Mouse (Mus musculus) hindbrain, embryonic 14.5 days (tissue): ENCODE results near the gene Ceacam19. TPM values are rescaled to one million over a fixed set of nuclear protein-coding genes. Genes with fewer than 3 reads are reported as not detected.

Experiments used
- ATAC-seq: fragments of 200-750 bp; cut with Nextera tagmentation; 2 replicates; pipeline ENCODE4 v1.8.0; 2017; ENCODE audit warnings: moderate number of reproducible peaks, mild to moderate bottlenecking, moderate TSS enrichment, moderate library complexity; ENCODE audit not compliant: low FRiP score
- DNase-seq: peaks from one replicate; pipeline ENCODE4 v3.0.0-alpha.2; 2015; ENCODE audit warnings: low spot score
- H3K27ac ChIP-seq: fragments of 300-500 bp; sonication (generic); 2 replicates; pipeline ENCODE4 v1.5.1; 2014; ENCODE audit warnings: mild to moderate bottlenecking, moderate library complexity
- H3K27me3 ChIP-seq: fragments of 300-500 bp; sonication (generic); 2 replicates; pipeline ENCODE4 v1.6.1; 2014; ENCODE audit warnings: mild to moderate bottlenecking, low read length, mixed read lengths; ENCODE audit not compliant: control insufficient read depth, insufficient read depth
- H3K36me3 ChIP-seq: fragments of 300-500 bp; sonication (generic); replicated peaks from 2 replicates; pipeline ENCODE4 v1.6.1; 2014; ENCODE audit not compliant: control insufficient read depth, insufficient read depth
- H3K4me1 ChIP-seq: fragments of 300-500 bp; sonication (generic); replicated peaks from 2 replicates; pipeline ENCODE4 v1.6.1; 2014; ENCODE audit warnings: antibody characterized with exemption, low read length, mixed read lengths; ENCODE audit not compliant: control insufficient read depth, insufficient read depth
- H3K4me2 ChIP-seq: fragments of 300-500 bp; sonication (generic); replicated peaks from 2 replicates; pipeline ENCODE4 v1.6.1; 2014; ENCODE audit warnings: mild to moderate bottlenecking, moderate library complexity
- H3K4me3 ChIP-seq: fragments of 300-500 bp; sonication (generic); replicated peaks from 2 replicates; pipeline ENCODE4 v1.5.1; 2014; ENCODE audit warnings: mild to moderate bottlenecking, low read length
- H3K9ac ChIP-seq: fragments of 300-500 bp; sonication (generic); 2 replicates; pipeline ENCODE4 v1.6.1; 2014
- H3K9me3 ChIP-seq: fragments of 300-500 bp; sonication (generic); 2 replicates; pipeline ENCODE4 v1.6.1; 2016; ENCODE audit warnings: low read length; ENCODE audit not compliant: control insufficient read depth
- WGBS: fragments of 180-500 bp; shearing (Covaris S2); extraction: QIAGEN DNeasy Blood & Tissue Kit; methylation state at CpG from one replicate; pipeline ENCODE4 v1.1.7; 2014; 5-methylcytosine and 5-hydroxymethylcytosine counted together
- polyA plus RNA-seq: library from polyadenylated mRNA; unstranded; fragments of >200 nt; fragmentation: Nextera tagmentation; extraction: Ambion mirVana; gene quantifications from 2 replicates; pipeline ENCODE4 v1.2.1, GENCODE M21; 2014

Gene Ceacam19
- polyA plus RNA-seq, 1 experiment from 2014 or later, result not detected

DNA sequence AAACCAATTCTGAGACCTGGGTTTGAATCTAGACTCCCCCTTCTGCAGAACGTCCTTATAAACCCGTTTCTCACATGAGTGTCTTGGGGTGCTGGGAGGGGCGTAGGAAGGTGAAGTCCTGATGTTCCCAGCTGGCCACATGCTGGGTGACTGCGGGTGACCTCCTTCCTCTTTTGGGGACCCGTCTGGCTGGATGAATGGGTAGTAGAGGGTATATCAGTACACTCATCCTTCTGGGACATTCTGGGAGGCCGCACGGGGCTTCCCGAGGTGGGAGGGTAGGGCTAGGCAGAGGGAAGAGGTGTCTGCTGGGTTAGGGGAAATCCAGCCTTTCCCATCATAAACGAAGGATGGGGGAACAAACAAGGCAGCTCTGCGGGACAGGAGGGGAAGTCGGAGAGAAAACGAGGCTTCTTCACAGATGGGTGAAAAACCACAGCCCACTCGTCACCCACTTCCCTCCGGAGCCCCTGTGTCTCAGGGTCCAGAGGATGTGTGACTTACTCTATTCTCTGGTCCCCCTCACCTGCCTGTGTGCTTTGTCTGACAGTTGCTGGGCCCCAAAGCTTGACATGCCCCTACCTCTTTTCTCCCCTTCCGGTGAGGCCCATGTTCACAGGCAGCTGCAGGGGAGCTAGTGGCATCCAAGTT, 43.1 kb downstream of the Ceacam19 start:
- Histone ChIP-seq H3K9ac (no peak overlapping the region), H3K9me3 (no peaks in the 10 kb centered on the region), H3K4me1 (no peaks in the 10 kb centered on the region), H3K36me3 (no peaks in the 10 kb centered on the region), H3K4me3 (no peak overlapping the region), H3K27me3 (peaks cover 34% of the 10 kb centered on the region), H3K27ac (no peak overlapping the region), H3K4me2 (no peak overlapping the region)
- DNase-seq, result no peak
- ATAC-seq, result no peak
- WGBS, result 66% methylated on average over 15 of the region's 15 CpGs

DNA sequence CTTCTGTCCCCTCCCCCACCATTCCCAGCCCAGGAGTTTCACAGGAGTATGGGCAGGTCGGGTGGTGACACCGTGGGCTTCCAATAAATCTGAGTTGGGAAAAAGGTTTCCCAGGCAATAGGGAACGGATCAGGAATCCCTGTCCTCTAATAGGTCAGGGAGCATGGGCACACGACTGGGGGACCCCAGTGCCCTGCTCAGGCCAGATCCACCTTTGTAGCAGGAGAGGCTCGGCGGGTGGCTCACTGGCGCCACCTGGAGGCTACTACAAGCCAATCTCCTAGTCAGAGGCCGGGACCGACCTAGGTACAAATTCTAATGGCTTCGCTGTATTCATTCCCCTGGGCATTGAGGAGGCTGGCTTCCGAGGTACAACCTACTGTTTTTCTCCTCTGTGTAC, 44.2 kb downstream of the Ceacam19 start:
- ATAC-seq (peak; percentile 57; the same call in 1 of the 2 replicates), DNase-seq (peak; percentile 68)
- no peaks in the 10 kb centered on the region for H3K9me3 ChIP-seq
- no peaks in the 10 kb centered on the region for H3K36me3 ChIP-seq
- peaks cover 34% of the 10 kb centered on the region for H3K27me3 ChIP-seq
- 3% methylated on average over 11 of the region's 11 CpGs for WGBS
- no peak overlapping the region for H3K4me3 ChIP-seq
- H3K4me1 ChIP-seq, result no peaks in the 10 kb centered on the region
- H3K4me2 ChIP-seq, result no peak overlapping the region
- no peak overlapping the region for H3K9ac ChIP-seq
- H3K27ac ChIP-seq, result no peak overlapping the region

DNA sequence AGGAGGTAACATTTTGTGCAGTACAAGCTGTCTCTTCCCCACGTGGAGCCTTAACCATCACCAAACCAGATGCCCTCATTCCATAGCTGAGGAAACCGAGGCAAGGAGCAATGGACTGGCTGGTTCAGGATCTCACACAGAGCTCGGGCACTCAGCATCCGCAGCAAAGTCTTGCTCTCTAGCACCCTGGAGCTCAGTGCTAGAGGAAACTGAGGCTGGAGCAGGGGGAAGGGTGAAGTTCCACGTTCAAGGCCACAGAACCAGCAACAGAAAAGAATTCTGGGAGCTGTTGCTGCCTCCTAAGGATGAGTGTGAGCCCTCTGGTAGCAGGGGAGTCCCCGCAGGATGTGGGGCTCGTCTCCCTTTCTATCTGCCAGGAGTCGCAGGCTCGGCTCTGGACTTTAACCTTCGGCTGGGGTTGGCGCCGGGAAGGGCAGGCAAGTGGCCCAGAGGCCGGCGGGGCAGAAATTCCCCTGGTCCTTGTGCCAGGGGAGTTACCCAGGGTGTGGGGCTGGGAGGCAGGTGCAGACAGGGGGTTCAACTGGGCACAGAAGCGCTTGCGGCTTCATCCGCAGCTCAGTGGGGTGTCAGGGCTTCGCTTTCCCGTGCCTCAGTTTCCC, 44.8 kb downstream of the Ceacam19 start:
- Histone ChIP-seq H3K4me2 (no peak overlapping the region), H3K27ac (no peak overlapping the region), H3K36me3 (no peaks in the 10 kb centered on the region), H3K27me3 (peaks cover 33% of the 10 kb centered on the region), H3K4me1 (no peaks in the 10 kb centered on the region), H3K9me3 (no peaks in the 10 kb centered on the region), H3K4me3 (no peak overlapping the region), H3K9ac (no peak overlapping the region)
- DNase-seq (no peak), ATAC-seq (no peak)
- WGBS, result 33% methylated on average over 19 of the region's 19 CpGs

GRCm38 (mm10) chr7:19841686-19842413, 45.9 kb downstream of the Ceacam19 start:
- no peak overlapping the region for H3K4me2 ChIP-seq
- no peaks in the 10 kb centered on the region for H3K4me1 ChIP-seq
- 82% methylated on average over 21 of the region's 21 CpGs for WGBS
- H3K4me3 ChIP-seq, result no peak overlapping the region
- no peak overlapping the region for H3K27ac ChIP-seq
- no peak overlapping the region for H3K9ac ChIP-seq
- no peak for ATAC-seq
- no peaks in the 10 kb centered on the region for H3K36me3 ChIP-seq
- no peak for DNase-seq
- H3K27me3 ChIP-seq, result peaks cover 26% of the 10 kb centered on the region
- no peaks in the 10 kb centered on the region for H3K9me3 ChIP-seq

DNA sequence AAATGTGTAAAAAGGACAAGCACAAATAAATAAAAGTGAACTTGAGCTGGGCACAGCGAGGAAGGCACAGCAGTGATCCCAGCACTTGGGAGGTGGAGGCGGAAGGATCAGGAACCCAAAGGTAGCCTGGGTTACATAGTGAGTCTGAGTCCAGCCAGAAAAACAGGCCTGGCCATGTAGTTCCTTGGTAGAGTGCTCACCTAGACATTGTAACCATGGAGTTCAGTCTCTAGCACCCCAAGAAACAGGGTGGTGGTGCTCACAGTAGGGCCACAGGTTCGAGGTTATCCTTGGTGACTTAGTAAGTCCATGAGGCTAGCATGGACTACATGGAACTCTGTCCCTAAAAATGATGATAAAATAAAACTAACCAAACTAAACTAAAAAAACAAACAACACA, 46.8 kb downstream of the Ceacam19 start:
- H3K9ac ChIP-seq, result no peak overlapping the region
- ATAC-seq (no peak), DNase-seq (no peak)
- no peaks in the 10 kb centered on the region for H3K4me1 ChIP-seq
- H3K27me3 ChIP-seq, result peaks cover 23% of the 10 kb centered on the region
- WGBS, result 81% methylated on average over 3 of the region's 3 CpGs
- H3K9me3 ChIP-seq, result no peaks in the 10 kb centered on the region
- H3K36me3 ChIP-seq, result no peaks in the 10 kb centered on the region
- H3K4me2 ChIP-seq, result no peak overlapping the region
- H3K27ac ChIP-seq, result no peak overlapping the region
- no peak overlapping the region for H3K4me3 ChIP-seq

DNA sequence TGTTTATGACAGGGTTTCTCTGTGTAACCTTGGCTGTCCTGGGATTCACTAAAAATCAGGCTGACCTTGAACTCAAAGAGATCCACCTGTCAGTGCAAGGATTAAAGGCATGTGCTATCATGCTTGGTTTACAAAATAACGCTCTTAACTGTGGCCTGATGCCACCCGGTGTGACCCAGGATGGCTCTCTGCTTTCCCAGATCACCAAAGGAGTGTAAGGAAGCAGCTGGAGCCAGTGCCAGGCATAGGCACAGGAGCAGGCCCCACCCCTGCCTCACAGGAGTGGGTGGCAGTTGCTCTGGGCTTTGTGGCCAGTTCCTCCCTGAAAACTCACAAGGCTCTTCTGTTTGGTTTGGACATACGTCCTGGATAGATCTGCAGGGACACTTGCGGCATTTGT, 47.4 kb downstream of the Ceacam19 start:
- H3K9me3 ChIP-seq, result no peaks in the 10 kb centered on the region
- H3K9ac ChIP-seq, result no peak overlapping the region
- ATAC-seq, result no peak
- no peaks in the 10 kb centered on the region for H3K4me1 ChIP-seq
- H3K4me2 ChIP-seq, result no peak overlapping the region
- H3K4me3 ChIP-seq, result no peak overlapping the region
- 81% methylated on average over 4 of the region's 4 CpGs for WGBS
- no peak for DNase-seq
- no peaks in the 10 kb centered on the region for H3K36me3 ChIP-seq
- no peak overlapping the region for H3K27ac ChIP-seq
- H3K27me3 ChIP-seq, result peaks cover 23% of the 10 kb centered on the region

GRCm38 (mm10) chr7:19836843-19837242, 50.9 kb downstream of the Ceacam19 start:
- H3K27ac ChIP-seq, result no peak overlapping the region
- no peak overlapping the region for H3K4me2 ChIP-seq
- H3K4me1 ChIP-seq, result no peaks in the 10 kb centered on the region
- H3K27me3 ChIP-seq, result no peaks in the 10 kb centered on the region
- no peak overlapping the region for H3K9ac ChIP-seq
- H3K4me3 ChIP-seq, result no peak overlapping the region
- WGBS, result 69% methylated on average over 3 of the region's 3 CpGs
- no peaks in the 10 kb centered on the region for H3K9me3 ChIP-seq
- ATAC-seq, result no peak
- no peak for DNase-seq
- H3K36me3 ChIP-seq, result no peaks in the 10 kb centered on the region

DNA sequence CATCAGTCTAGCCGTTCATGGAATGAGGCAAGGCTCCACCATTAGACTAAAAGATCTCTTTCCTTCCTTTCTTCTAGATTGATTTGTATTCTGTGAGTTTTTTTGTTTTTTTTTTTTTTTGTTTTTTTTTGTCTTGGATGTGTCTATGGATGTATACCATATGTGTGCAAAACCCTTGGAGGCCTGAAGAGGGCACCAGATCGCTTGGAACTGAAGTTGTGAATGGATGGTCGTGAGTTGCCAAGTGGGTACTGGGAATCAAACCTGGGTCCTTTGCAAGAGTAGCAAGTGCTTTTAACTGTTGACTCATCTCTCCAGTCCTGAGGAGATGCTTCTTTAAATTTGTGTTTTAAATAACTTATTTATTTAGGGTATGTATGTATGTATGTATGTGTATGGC, 53.7 kb downstream of the Ceacam19 start:
- no peak for ATAC-seq
- Histone ChIP-seq H3K4me2 (no peak overlapping the region), H3K4me3 (no peak overlapping the region), H3K36me3 (no peaks in the 10 kb centered on the region), H3K9me3 (no peaks in the 10 kb centered on the region), H3K27me3 (no peaks in the 10 kb centered on the region), H3K9ac (no peak overlapping the region), H3K4me1 (no peaks in the 10 kb centered on the region), H3K27ac (no peak overlapping the region)
- WGBS, result 72% methylated on average over 3 of the region's 3 CpGs
- no peak for DNase-seq

GRCm38 (mm10) chr7:19831837-19832236, 55.9 kb downstream of the Ceacam19 start:
- H3K27ac ChIP-seq, result no peak overlapping the region
- no peaks in the 10 kb centered on the region for H3K4me1 ChIP-seq
- H3K27me3 ChIP-seq, result no peaks in the 10 kb centered on the region
- DNase-seq (no peak), ATAC-seq (no peak)
- H3K4me3 ChIP-seq, result no peak overlapping the region
- H3K9ac ChIP-seq, result no peak overlapping the region
- no peaks in the 10 kb centered on the region for H3K36me3 ChIP-seq
- H3K9me3 ChIP-seq, result no peaks in the 10 kb centered on the region
- 59% methylated on average over 9 of the region's 9 CpGs for WGBS
- H3K4me2 ChIP-seq, result no peak overlapping the region
